Mouse (Mus musculus): ENCODE results near the gene Cryba1. TPM values are rescaled to one million over a fixed set of nuclear protein-coding genes. Genes with fewer than 3 reads are reported as not detected.

Gene Cryba1
- polyA plus RNA-seq, 1 experiment: 0.07 TPM

- Histone ChIP-seq H3K79me3 (ENCODE audit: low read depth) (peaks cover 43% of the 10 kb centered on the region), H3ac (ENCODE audit: control insufficient read depth, insufficient read length, low read depth) (no peak overlapping the region), H3K4me3 (ENCODE audit: insufficient read depth, poor library complexity, severe bottlenecking) (no peak overlapping the region), H3K79me2 (ENCODE audit: control insufficient read depth, insufficient read depth) (peaks cover 77% of the 10 kb centered on the region), H3K27me3 (ENCODE audit: control insufficient read depth, insufficient read depth, insufficient read length) (no peaks in the 10 kb centered on the region), H3K36me3 (ENCODE audit: control insufficient read depth, insufficient read depth) (peaks cover 5% of the 10 kb centered on the region)
- TF ChIP-seq MAX (IDR thresholded peaks at IDR 0.05): no peak
- TF ChIP-seq CEBPB (IDR thresholded peaks at IDR 0.05; ENCODE audit: low read depth): no peak
- TF ChIP-seq USF1 (IDR thresholded peaks at IDR 0.05; ENCODE audit: low read depth): no peak
- no peak for TF ChIP-seq FOSL1 (IDR thresholded peaks at IDR 0.05; ENCODE audit: insufficient read depth, low read length, poor library complexity, severe bottlenecking)
- TF ChIP-seq CTCF (IDR thresholded peaks at IDR 0.05; ENCODE audit: control insufficient read depth, insufficient read depth, insufficient read length): no peak
- TF ChIP-seq MYOD1 (IDR thresholded peaks at IDR 0.05; ENCODE audit: control insufficient read depth, insufficient read length, low read depth): no peak
- TF ChIP-seq MYOG (IDR thresholded peaks at IDR 0.05; ENCODE audit: control insufficient read depth, extremely low read depth, insufficient read length): no peak
Observed at GRCm38 (mm10) chr11:77765459-77765777, 40.3 kb upstream of the Cryba1 start.

DNA sequence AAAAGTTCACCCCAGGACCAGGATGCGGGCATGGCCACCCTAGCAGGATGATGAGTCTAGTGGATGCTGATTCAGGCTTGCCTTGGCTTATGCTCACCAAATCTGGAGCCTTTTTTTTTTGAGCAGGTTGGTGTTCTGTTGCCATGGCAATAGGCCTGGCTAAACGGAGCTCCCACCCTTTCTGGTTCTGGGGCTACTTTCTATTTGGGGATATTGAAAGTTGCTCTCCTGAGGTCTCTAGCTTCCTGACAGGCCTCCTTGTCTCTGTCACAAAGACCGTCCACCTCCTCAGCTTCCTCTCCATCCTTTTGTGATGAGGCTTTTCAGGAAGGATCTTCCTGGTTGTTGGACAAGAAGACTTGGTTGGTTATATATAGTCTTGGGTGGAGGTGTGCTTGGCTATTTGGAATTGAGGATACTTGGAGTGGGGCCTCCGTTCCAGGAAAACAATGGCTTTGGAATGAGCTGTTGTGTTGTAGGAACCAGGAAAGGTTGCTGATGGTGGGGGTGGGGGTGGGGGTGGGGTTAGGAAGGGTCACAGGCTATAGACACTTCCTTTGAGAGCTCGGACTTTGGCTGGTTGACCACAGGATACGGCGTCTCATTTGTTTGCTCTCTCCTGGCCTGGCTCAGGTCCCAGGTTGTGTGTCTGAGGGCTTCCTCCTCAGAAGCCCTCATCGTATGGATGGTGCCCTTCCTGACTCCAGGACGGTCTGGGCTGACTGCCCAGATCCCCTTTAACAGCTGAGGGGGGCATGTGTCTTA is 39.8 kb upstream of the Cryba1 start:
- peaks cover 71% of the 10 kb centered on the region for H3K79me2 ChIP-seq (ENCODE audit: control insufficient read depth, insufficient read depth)
- H3K79me3 ChIP-seq (ENCODE audit: low read depth): peaks cover 39% of the 10 kb centered on the region
- no peak overlapping the region for H3K4me3 ChIP-seq (ENCODE audit: insufficient read depth, poor library complexity, severe bottlenecking)
- H3K27me3 ChIP-seq (ENCODE audit: control insufficient read depth, insufficient read depth, insufficient read length): no peaks in the 10 kb centered on the region
- no peak overlapping the region for H3ac ChIP-seq (ENCODE audit: control insufficient read depth, insufficient read length, low read depth)
- H3K36me3 ChIP-seq (ENCODE audit: control insufficient read depth, insufficient read depth): peaks cover 5% of the 10 kb centered on the region
- TF ChIP-seq MAX (IDR thresholded peaks at IDR 0.05) (no peak), CTCF (IDR thresholded peaks at IDR 0.05; ENCODE audit: control insufficient read depth, insufficient read depth, insufficient read length) (no peak), CEBPB (IDR thresholded peaks at IDR 0.05; ENCODE audit: low read depth) (no peak), FOSL1 (IDR thresholded peaks at IDR 0.05; ENCODE audit: insufficient read depth, low read length, poor library complexity, severe bottlenecking) (no peak)

DNA sequence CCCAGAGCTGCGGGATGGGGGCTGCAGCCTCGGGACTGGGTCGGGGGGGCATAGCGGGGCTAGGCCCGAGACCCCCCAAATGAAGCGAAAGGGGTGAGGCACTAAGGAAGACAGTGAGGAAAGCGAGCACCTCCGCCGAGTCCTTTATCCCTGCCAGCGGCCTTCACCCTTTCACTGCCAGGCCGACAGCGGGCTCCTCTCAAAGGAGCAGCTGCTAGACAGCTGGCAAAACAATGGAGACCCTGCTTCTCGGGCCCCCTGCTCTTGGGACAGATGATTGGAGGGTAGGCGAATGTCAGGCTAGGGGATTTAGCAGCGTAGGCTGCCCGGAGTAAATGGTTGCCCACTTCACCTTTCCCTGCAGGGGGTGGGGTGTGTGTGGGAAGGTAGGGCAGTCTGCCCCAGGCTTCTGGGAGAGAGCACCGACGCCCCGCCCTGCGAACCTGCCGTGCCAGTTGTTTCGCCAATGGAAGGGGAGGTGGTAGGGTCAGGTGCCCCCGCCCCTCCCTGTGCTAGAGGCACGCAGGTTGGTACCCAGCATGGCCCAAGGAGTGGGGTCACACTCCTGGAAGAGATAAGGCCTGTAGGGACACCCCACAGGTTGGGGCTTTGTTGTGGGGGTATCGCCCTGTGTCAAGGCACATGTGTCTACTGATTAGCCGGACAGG is 38.7 kb upstream of the Cryba1 start:
- peaks cover 30% of the 10 kb centered on the region for H3K79me3 ChIP-seq (ENCODE audit: low read depth)
- TF ChIP-seq FOSL1 (IDR thresholded peaks at IDR 0.05; ENCODE audit: insufficient read depth, low read length, poor library complexity, severe bottlenecking) (no peak), MAX (IDR thresholded peaks at IDR 0.05) (peak; percentile 43), CTCF (IDR thresholded peaks at IDR 0.05; ENCODE audit: control insufficient read depth, insufficient read depth, insufficient read length) (no peak), MYOD1 (IDR thresholded peaks at IDR 0.05; ENCODE audit: control insufficient read depth, insufficient read length, low read depth) (peak; percentile 64)
- H3K36me3 ChIP-seq (ENCODE audit: control insufficient read depth, insufficient read depth): no peaks in the 10 kb centered on the region
- peaks cover 60% of the 10 kb centered on the region for H3K79me2 ChIP-seq (ENCODE audit: control insufficient read depth, insufficient read depth)
- H3ac ChIP-seq (ENCODE audit: control insufficient read depth, insufficient read length, low read depth): peak overlapping the region; percentile 85
- peak overlapping the region; percentile 78 for H3K4me3 ChIP-seq (ENCODE audit: insufficient read depth, poor library complexity, severe bottlenecking)
- H3K27me3 ChIP-seq (ENCODE audit: control insufficient read depth, insufficient read depth, insufficient read length): no peaks in the 10 kb centered on the region

- Histone ChIP-seq H3K27me3 (ENCODE audit: control insufficient read depth, insufficient read depth, insufficient read length) (no peaks in the 10 kb centered on the region), H3K79me3 (ENCODE audit: low read depth) (peaks cover 27% of the 10 kb centered on the region), H3K79me2 (ENCODE audit: control insufficient read depth, insufficient read depth) (peaks cover 53% of the 10 kb centered on the region), H3K4me3 (ENCODE audit: insufficient read depth, poor library complexity, severe bottlenecking) (peak within 1 kb of the TSS; percentile 78), H3K36me3 (ENCODE audit: control insufficient read depth, insufficient read depth) (no peaks in the 10 kb centered on the region), H3ac (ENCODE audit: control insufficient read depth, insufficient read length, low read depth) (peak within 1 kb of the TSS; percentile 85)
- TF ChIP-seq MYOG (IDR thresholded peaks at IDR 0.05; ENCODE audit: control insufficient read depth, extremely low read depth, insufficient read length): no peak
- TF ChIP-seq USF1 (IDR thresholded peaks at IDR 0.05; ENCODE audit: low read depth): no peak
- TF ChIP-seq FOSL1 (IDR thresholded peaks at IDR 0.05; ENCODE audit: insufficient read depth, low read length, poor library complexity, severe bottlenecking): no peak
- peak; percentile 98 for TF ChIP-seq CTCF (IDR thresholded peaks at IDR 0.05; ENCODE audit: control insufficient read depth, insufficient read depth, insufficient read length)
Observed at GRCm38 (mm10) chr11:77762783-77763672, 37.9 kb upstream of the Cryba1 start, which contains the start of gene Myo18a. Myo18a (plus strand) TSS chr11:77763246.

- Histone ChIP-seq H3K79me3 (ENCODE audit: low read depth) (peaks cover 9% of the 10 kb centered on the region), H3ac (ENCODE audit: control insufficient read depth, insufficient read length, low read depth) (no peak overlapping the region), H3K27me3 (ENCODE audit: control insufficient read depth, insufficient read depth, insufficient read length) (no peaks in the 10 kb centered on the region), H3K4me3 (ENCODE audit: insufficient read depth, poor library complexity, severe bottlenecking) (no peak overlapping the region), H3K36me3 (ENCODE audit: control insufficient read depth, insufficient read depth) (no peaks in the 10 kb centered on the region), H3K79me2 (ENCODE audit: control insufficient read depth, insufficient read depth) (peaks cover 23% of the 10 kb centered on the region)
- TF ChIP-seq CTCF (IDR thresholded peaks at IDR 0.05; ENCODE audit: control insufficient read depth, insufficient read depth, insufficient read length) (no peak), CEBPB (IDR thresholded peaks at IDR 0.05; ENCODE audit: low read depth) (no peak), MYOG (IDR thresholded peaks at IDR 0.05; ENCODE audit: control insufficient read depth, extremely low read depth, insufficient read length) (no peak), MAX (IDR thresholded peaks at IDR 0.05) (no peak), MYOD1 (IDR thresholded peaks at IDR 0.05; ENCODE audit: control insufficient read depth, insufficient read length, low read depth) (no peak), USF1 (IDR thresholded peaks at IDR 0.05; ENCODE audit: low read depth) (no peak), FOSL1 (IDR thresholded peaks at IDR 0.05; ENCODE audit: insufficient read depth, low read length, poor library complexity, severe bottlenecking) (no peak)
Observed at GRCm38 (mm10) chr11:77760031-77760430, 34.9 kb upstream of the Cryba1 start.

All from C2C12 (cell line).